Mouse (Mus musculus) erythroblast, embryonic 14.5 days (primary cell): Measurements from ENCODE around the gene Syt5.

Experiments used
- GATA1 ChIP-seq: IDR thresholded peaks from 2 replicates; pipeline ENCODE4 v1.6.1; 2012; ENCODE audit warnings: low read length, inconsistent platforms, mixed read lengths
- TAL1 ChIP-seq: IDR thresholded peaks from 3 replicates; pipeline ENCODE4 v1.6.1; 2012; ENCODE audit warnings: low read length, inconsistent platforms, mixed read lengths

DNA sequence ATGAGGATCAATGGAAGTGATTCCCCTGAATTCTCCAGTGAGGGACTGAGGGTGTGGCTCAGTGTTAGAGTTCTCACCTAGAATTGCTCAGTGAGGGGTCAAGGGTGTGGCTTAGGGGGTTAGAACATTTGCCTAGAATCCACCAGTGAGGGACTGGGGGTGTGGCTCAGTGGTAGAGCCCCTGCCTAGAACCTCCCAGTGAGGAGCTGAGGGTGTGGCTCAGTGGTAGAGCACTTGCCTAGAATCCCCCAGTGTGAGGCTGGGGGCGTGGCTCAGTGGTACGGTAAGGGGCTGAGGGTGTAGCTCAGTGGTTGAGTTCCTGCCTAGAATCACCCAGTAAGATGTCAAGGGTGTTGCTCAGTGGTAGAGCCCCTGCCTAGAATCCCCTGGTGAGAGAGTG lies 8.3 kb downstream of the Syt5 start:
- TF ChIP-seq GATA1: no peak
- TF ChIP-seq TAL1: no peak
